Mouse (Mus musculus) forebrain, embryonic 11.5 days (tissue): ENCODE measurements around the gene Shisa4. TPM values are rescaled to one million over a fixed set of nuclear protein-coding genes. Genes with fewer than 3 reads are reported as not detected.

Source experiments
- ATAC-seq: fragments of 200-750 bp; cut with Nextera tagmentation; replicated peaks from 2 replicates; pipeline ENCODE4 v1.8.0; 2017; ENCODE audit warnings: moderate TSS enrichment; ENCODE audit not compliant: low FRiP score
- DNase-seq: peaks from one replicate; pipeline ENCODE4 v3.0.0-alpha.2; 2017; ENCODE audit warnings: low spot score
- H3K27ac ChIP-seq: fragments of 300-500 bp; sonication (generic); 2 replicates; pipeline ENCODE4 v1.5.1; 2014; ENCODE audit warnings: low read depth, low read length
- H3K27me3 ChIP-seq: fragments of 300-500 bp; sonication (generic); 2 replicates; pipeline ENCODE4 v1.6.1; 2014; ENCODE audit warnings: mild to moderate bottlenecking, low read length, mixed read lengths; ENCODE audit not compliant: control insufficient read depth, insufficient read depth
- H3K36me3 ChIP-seq: fragments of 300-500 bp; sonication (generic); 2 replicates; pipeline ENCODE4 v1.6.1; 2014; ENCODE audit warnings: mild to moderate bottlenecking, low read length, moderate library complexity, mixed read lengths; ENCODE audit not compliant: control insufficient read depth, insufficient read depth
- H3K4me1 ChIP-seq: fragments of 300-500 bp; sonication (generic); replicated peaks from 2 replicates; pipeline ENCODE4 v1.6.1; 2014; ENCODE audit warnings: low read length, mixed read lengths; ENCODE audit not compliant: control insufficient read depth, insufficient read depth
- H3K4me2 ChIP-seq: fragments of 300-500 bp; sonication (generic); 2 replicates; pipeline ENCODE4 v1.6.1; 2014; ENCODE audit warnings: low read depth, mild to moderate bottlenecking, low read length, moderate library complexity, mixed read lengths; ENCODE audit not compliant: severe bottlenecking
- H3K4me3 ChIP-seq: fragments of 300-500 bp; sonication (generic); 2 replicates; pipeline ENCODE4 v1.5.1; 2014; ENCODE audit warnings: low read depth, low read length
- H3K9ac ChIP-seq: fragments of 300-500 bp; sonication (generic); 2 replicates; pipeline ENCODE4 v1.6.1; 2014; ENCODE audit warnings: low read length
- H3K9me3 ChIP-seq: fragments of 300-500 bp; sonication (generic); 2 replicates; pipeline ENCODE4 v1.6.1; 2016; ENCODE audit warnings: low read length, mixed read lengths; ENCODE audit not compliant: control insufficient read depth
- WGBS: fragments of 180-500 bp; shearing (Covaris S2); extraction: QIAGEN DNeasy Blood & Tissue Kit; methylation state at CpG from one replicate; pipeline ENCODE4 v1.1.7; 2014; 5-methylcytosine and 5-hydroxymethylcytosine counted together
- polyA plus RNA-seq: library from polyadenylated mRNA; unstranded; fragments of >200 nt; fragmentation: Nextera tagmentation; extraction: Ambion mirVana; gene quantifications from 2 replicates; pipeline ENCODE4 v1.2.1, GENCODE M21; 2014

Shisa4 gene
- polyA plus RNA-seq, 1 experiment from 2014 or later = 50.3 TPM

DNA sequence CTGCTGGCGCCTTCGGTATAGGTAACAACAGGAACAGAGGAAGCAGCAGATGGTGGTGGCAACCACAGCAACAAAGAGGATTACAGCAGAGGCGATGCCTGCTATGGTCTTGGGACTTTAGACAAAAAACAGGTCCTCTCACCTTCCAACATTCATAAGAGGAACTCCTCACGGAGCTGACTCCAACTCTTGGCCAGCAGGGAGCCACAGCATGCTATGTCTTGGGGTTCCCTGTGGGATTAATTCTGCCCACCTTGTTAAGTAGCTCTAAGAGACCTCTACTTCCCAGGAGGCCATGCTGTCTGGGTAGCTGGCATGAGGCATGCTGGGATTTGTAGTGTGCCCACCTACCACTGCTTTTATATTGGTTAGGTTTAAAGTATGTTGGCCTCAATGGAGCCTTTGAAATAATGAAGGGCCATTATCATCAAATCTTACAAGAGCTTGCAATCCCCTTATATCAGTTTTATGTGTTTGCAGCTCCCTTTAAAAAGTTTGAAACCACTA lies 1.8 kb downstream of the Shisa4 start:
- Histone ChIP-seq H3K9me3 (no peaks in the 10 kb centered on the region), H3K4me3 (peak overlapping the region; percentile 16), H3K27ac (no peak overlapping the region), H3K4me2 (peak overlapping the region; percentile 34; the same call in 1 of the 2 replicates), H3K9ac (peak overlapping the region; percentile 27; the same call in 1 of the 2 replicates), H3K36me3 (no peaks in the 10 kb centered on the region), H3K27me3 (no peaks in the 10 kb centered on the region), H3K4me1 (peaks cover 19% of the 10 kb centered on the region)
- no peak for DNase-seq
- WGBS = 55% methylated on average over 4 of the region's 4 CpGs
- no peak for ATAC-seq

DNA sequence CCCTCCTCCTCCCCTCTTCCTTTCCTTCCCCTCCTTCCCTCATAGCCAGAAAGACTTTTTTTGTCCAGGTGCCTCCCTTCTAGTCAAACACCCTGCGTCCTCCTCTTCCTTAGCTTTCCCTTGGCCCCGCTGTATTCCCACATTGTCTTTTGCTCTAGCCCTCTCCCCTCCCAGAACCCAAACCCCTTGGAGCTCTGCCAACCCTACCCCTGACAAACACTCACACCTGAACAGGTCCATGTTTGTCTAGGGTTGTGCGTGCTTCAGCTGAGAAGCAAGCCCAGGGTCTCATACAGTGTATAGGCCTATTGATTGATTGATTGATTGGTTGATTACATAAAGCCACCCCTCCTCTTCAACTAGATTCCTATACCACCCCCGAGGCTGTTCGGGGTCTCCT lies 5.6 kb downstream of the Shisa4 start:
- WGBS = 76% methylated on average over 5 of the region's 5 CpGs
- ATAC-seq (no peak), DNase-seq (no peak)
- H3K9ac ChIP-seq = no peak overlapping the region
- no peak overlapping the region for H3K4me2 ChIP-seq
- H3K4me3 ChIP-seq = no peak overlapping the region
- H3K4me1 ChIP-seq = peaks cover 15% of the 10 kb centered on the region
- no peaks in the 10 kb centered on the region for H3K27me3 ChIP-seq
- no peaks in the 10 kb centered on the region for H3K36me3 ChIP-seq
- no peaks in the 10 kb centered on the region for H3K9me3 ChIP-seq
- no peak overlapping the region for H3K27ac ChIP-seq

DNA sequence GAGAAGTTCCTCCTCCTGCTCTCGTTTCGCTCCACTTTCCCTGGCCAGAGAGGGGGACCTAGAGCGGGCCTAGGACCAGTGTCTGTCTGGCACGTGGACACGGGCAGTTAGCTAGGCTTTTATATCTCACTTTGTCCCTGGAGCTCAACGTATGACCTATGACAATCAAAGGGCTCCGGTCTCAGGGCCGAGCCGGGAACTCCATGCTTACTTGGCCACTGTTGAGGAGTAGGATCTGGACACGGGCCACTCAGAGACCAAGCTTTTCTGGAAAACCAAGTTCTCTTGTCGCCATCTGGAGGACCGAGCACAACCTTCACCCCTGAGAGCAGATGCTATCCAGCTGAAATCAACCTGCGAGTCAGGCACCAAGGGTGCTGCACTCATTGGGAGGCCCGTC lies 6.1 kb downstream of the Shisa4 start:
- Histone ChIP-seq H3K9ac (peak overlapping the region; percentile 46; the same call in 1 of the 2 replicates), H3K36me3 (no peaks in the 10 kb centered on the region), H3K4me1 (peaks cover 14% of the 10 kb centered on the region), H3K4me2 (peak overlapping the region; percentile 59), H3K9me3 (no peaks in the 10 kb centered on the region), H3K27ac (no peak overlapping the region), H3K4me3 (peak overlapping the region; percentile 23; the same call in 1 of the 2 replicates), H3K27me3 (no peaks in the 10 kb centered on the region)
- ATAC-seq = peak; percentile 13; the same call in 1 of the 2 replicates
- whole genome bisulfite sequencing = 11% methylated on average over 14 of the region's 14 CpGs
- no peak for DNase-seq

DNA sequence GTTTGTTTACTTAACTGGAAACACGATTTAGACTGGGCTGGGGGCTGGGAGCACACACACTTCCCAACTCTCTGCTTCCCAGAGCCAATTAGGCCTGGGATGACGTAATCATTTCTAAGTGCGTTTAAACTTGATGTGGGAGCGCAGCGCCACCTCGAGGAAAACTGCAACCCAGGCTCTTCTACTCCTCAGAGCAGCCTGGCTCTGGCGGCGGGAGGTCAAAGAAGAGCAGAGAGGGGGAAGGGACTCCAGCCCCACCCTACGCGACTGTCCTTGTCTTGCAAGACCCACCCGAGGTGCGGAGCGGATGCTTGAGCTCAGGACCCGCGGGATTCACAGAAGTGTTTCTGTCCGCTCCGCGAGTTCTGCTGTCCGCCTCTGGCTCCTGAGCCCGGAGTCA lies 6.8 kb downstream of the Shisa4 start:
- peak; percentile 72 for ATAC-seq
- WGBS = 2% methylated on average over 20 of the region's 20 CpGs
- no peaks in the 10 kb centered on the region for H3K9me3 ChIP-seq
- no peak overlapping the region for H3K27ac ChIP-seq
- peaks cover 9% of the 10 kb centered on the region for H3K4me1 ChIP-seq
- peak overlapping the region; percentile 59 for H3K4me2 ChIP-seq
- H3K4me3 ChIP-seq = peak overlapping the region; percentile 23
- H3K27me3 ChIP-seq = no peaks in the 10 kb centered on the region
- peak overlapping the region; percentile 46 for H3K9ac ChIP-seq
- H3K36me3 ChIP-seq = no peaks in the 10 kb centered on the region
- DNase-seq = peak; percentile 92

DNA sequence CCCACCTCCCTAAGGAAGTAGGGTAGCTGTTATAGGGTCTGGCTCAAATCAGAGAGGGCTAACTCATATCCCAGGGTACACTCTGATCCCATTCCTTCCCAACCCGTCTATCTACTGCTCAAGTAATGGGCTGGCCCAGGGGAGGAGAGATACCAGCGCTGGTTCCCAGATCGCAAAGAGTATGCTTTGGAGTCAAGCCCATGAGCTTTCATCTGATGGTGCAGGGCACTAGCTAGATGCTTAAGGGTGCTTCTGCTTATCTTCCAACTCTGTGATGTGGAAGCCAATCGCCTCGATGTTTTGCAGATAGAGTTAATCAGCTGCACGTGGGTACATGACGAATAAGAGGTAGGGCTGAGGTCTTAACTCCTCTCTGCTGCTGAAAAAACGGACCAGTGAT lies 7.4 kb downstream of the Shisa4 start:
- Histone ChIP-seq H3K4me3 (no peak overlapping the region), H3K27ac (no peak overlapping the region), H3K9ac (no peak overlapping the region), H3K4me2 (no peak overlapping the region), H3K4me1 (peaks cover 2% of the 10 kb centered on the region; the same call in 1 of the 2 replicates), H3K36me3 (no peaks in the 10 kb centered on the region), H3K27me3 (no peaks in the 10 kb centered on the region), H3K9me3 (no peaks in the 10 kb centered on the region)
- WGBS = 76% methylated on average over 8 of the region's 8 CpGs
- ATAC-seq (no peak; the same call in 1 of the 2 replicates), DNase-seq (no peak)

DNA sequence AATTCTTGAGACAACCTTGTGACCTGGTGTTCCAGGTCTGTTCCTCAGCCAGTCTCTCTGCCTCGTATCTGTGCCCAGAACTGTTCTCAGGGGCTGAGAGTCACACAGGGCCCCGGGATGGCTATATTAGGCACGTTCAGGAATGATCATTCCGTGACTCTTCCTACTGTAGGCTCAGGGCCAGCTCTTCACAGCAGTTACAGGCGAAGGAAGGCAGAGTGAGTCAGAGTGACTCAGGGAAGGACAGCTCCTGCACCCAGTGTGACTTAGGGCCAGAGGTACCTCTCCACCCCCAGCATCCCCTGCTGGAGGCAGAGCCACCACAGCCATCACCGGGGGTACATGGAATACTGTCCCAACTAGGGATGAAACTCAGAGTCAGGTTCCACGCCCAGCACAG lies 8.0 kb downstream of the Shisa4 start:
- ATAC-seq (no peak), DNase-seq (no peak)
- Histone ChIP-seq H3K27me3 (no peaks in the 10 kb centered on the region), H3K36me3 (no peaks in the 10 kb centered on the region), H3K4me3 (no peak overlapping the region), H3K4me2 (no peak overlapping the region), H3K9ac (no peak overlapping the region), H3K27ac (no peak overlapping the region), H3K9me3 (no peaks in the 10 kb centered on the region), H3K4me1 (0 out of 2 replicates have a peak, but pooled peaks cover 2% of the 10 kb centered on the region)
- WGBS = 81% methylated on average over 7 of the region's 7 CpGs

DNA sequence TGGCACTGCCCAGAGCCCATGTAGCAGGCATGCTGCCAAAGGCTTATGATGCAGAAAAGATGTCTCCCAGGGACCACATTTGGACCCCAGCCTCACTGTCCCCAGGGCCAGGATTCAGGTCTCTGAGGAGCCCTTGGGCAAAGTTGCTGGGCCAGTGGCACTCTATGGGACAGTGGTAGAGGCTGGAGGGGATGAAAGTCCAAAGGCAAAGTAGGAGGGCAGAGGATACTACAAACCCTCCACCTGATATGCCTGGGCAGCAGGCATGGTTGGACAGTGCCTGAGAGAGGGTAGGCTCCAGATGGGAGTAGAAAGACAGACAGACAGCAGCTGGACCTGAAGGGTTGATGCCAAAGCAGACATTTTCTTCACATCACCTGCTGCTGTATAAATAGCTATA lies 8.7 kb downstream of the Shisa4 start:
- Histone ChIP-seq H3K27ac (no peak overlapping the region), H3K9ac (no peak overlapping the region), H3K4me3 (no peak overlapping the region), H3K36me3 (no peaks in the 10 kb centered on the region), H3K4me2 (no peak overlapping the region), H3K9me3 (no peaks in the 10 kb centered on the region), H3K4me1 (0 out of 2 replicates have a peak, but pooled peaks cover 2% of the 10 kb centered on the region), H3K27me3 (no peaks in the 10 kb centered on the region)
- ATAC-seq = no peak
- DNase-seq = peak; percentile 48

DNA sequence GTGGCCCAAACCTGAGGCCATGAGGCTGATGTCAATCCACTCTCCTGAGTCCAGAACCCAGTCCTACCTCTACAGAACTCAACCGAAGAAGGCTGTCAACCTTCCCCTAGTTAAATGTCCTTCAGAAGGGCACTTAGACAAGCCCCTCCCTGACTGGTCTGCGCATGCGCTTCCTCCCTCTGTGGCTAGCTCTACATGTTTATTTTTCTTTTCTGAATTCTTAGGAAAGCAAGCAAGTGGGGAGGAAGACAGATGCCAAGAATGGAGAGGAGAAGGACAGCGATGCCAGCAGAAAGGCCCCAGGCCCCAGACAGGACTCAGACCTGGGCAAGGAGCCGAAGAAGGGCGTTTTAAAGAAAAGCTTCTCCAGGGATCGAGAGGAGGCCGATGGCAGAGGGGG lies 11.6 kb downstream of the Shisa4 start:
- Histone ChIP-seq H3K27ac (no peak overlapping the region), H3K4me1 (no peaks in the 10 kb centered on the region), H3K4me2 (no peak overlapping the region), H3K4me3 (no peak overlapping the region), H3K9ac (no peak overlapping the region), H3K9me3 (no peaks in the 10 kb centered on the region), H3K27me3 (no peaks in the 10 kb centered on the region), H3K36me3 (no peaks in the 10 kb centered on the region)
- 87% methylated on average over 8 of the region's 8 CpGs for WGBS
- DNase-seq = no peak
- no peak for ATAC-seq

DNA sequence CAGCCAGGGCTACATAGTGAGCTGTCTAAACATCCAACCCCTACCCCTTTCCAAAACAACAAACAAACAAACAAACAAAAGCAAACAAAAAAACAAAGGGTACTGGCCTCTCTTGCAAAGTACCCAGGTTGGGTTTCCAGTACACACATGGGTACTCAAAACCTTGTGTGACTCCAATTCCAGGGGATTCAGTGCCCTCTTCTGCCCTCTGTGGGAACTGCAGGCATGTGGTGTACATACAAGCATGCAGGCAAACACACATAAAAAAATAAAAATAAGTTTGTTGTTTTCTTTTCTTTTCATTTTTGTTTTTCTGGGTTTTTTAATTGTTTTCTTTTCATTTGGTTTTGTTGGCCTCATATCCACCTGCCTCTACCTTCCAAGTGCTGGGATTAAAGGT lies 12.9 kb downstream of the Shisa4 start:
- ATAC-seq (no peak), DNase-seq (no peak)
- Histone ChIP-seq H3K4me2 (no peak overlapping the region), H3K9me3 (no peaks in the 10 kb centered on the region), H3K9ac (no peak overlapping the region), H3K27me3 (no peaks in the 10 kb centered on the region), H3K4me3 (no peak overlapping the region), H3K27ac (no peak overlapping the region), H3K36me3 (no peaks in the 10 kb centered on the region), H3K4me1 (no peaks in the 10 kb centered on the region)
